Mouse (Mus musculus) E14TG2a.4 (cell line): ENCODE results near the gene Stag3.
A peak's percentile ranks its signal among the peaks of the same experiment; 100 is the strongest.

Source experiments
- H3K27me3 ChIP-seq: 2 replicates; pipeline ENCODE4 v1.6.1; 2014; ENCODE audit warnings: low read length, control low read depth; ENCODE audit not compliant: insufficient read depth
- H3K36me3 ChIP-seq: 2 replicates; pipeline ENCODE4 v1.6.1; 2014; ENCODE audit warnings: low read length, control low read depth; ENCODE audit not compliant: insufficient read depth
- H3K4me1 ChIP-seq: replicated peaks from 2 replicates; pipeline ENCODE4 v1.6.1; 2014; ENCODE audit warnings: low read depth, low read length, control low read depth
- H3K4me3 ChIP-seq: replicated peaks from 2 replicates; pipeline ENCODE4 v1.5.1; 2014; ENCODE audit warnings: mild to moderate bottlenecking, low read length
- H3K9me3 ChIP-seq: 2 replicates; pipeline ENCODE4 v1.6.1; 2014; ENCODE audit warnings: low read length, control low read depth
- CTCF ChIP-seq: conservative IDR thresholded peaks from 2 replicates; pipeline ENCODE4 v1.5.1; 2014; ENCODE audit warnings: low read length
- NANOG ChIP-seq: IDR thresholded peaks from 2 replicates; pipeline ENCODE4 v1.6.1; 2014; ENCODE audit warnings: borderline replicate concordance, low read length, mixed read lengths
- POU5F1 ChIP-seq: IDR thresholded peaks from 2 replicates; pipeline ENCODE4 v1.6.1; 2014; ENCODE audit warnings: low read length, borderline replicate concordance

Stag3 gene

DNA sequence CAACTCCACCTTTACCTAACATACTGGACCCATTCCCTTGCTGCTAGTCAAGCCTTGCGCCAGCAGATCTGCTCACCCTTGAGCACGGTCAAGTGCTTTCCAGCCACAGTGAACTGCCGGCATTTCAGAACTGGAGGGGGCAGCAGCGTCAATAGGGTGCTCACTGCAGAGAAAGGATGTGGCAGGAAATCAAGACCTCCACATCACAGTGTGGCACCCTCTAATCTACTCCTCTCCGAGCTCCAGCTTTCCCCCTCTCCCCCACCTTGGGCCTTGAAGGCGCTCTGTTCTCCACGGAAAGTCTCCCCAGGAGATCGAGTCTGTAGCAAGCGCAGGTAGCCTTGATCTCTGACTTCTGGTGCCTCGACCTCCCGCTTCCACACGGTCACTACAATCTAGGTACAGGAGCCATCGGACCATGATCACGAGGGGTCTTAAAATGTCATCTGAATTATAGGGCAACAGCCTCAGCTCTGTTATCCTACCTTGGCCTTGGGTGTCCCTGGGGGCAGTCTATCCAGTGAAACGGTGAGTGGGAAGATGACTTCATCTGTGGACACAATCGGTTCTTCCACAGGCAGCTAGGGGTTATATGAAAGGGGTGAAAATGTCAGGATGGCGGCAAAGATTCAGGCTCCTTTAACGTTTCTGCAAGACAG is 17.3 kb upstream of the Stag3 start:
- H3K9me3 ChIP-seq, result no peaks in the 10 kb centered on the region
- no peaks in the 10 kb centered on the region for H3K27me3 ChIP-seq
- peak overlapping the region; percentile 97 for H3K4me3 ChIP-seq
- peaks cover 65% of the 10 kb centered on the region for H3K36me3 ChIP-seq
- no peak for TF ChIP-seq CTCF
- no peak for TF ChIP-seq POU5F1
- no peak for TF ChIP-seq NANOG
- peaks cover 58% of the 10 kb centered on the region for H3K4me1 ChIP-seq

DNA sequence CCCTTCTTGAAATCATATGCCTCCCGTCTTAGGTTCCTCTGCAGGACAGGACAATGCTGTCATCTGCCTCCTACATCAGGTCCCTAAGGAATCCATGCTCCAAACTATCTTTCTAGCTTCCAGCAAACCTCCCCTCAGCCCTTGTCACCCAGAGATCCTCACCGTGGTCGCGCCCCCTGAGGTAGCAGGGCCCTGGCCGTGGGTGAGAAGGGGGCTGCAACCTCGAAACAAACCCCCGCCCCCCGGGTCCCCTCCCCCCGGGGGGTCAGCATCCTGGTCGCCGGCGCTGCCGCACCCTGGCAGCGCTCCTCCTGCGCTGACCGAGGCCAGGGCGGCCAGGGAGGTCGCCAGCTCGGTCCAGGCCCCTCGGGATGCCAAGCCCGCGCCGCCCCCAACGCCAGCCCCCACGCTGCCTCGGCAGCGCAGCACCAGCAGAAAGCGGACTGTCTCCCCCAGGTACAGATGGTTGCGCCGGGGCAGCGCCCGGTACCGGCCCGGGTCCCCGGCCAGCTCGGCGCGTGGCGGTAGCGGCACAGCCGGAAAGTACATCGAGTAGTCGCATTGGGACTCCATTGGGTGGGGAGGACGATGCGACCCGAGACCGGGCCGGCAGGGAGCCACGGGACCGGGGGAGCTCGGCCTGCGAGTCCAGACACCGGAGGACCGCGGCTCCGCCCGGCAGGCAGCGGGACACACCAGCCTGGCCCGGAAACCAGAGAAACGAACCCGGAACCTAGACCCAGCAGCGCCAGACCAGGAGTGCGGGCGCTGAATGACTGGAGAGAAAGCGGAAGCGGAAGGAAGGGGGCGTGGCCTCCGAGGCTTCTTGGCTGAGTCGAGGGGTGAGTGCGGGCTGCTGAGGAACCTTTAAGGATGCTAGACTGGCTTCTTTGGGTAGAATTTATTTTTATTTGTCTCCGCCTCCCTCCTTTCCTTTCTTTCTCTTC is 16.5 kb upstream of the Stag3 start, which contains the start of gene BC037034:
Gene BC037034 (minus strand): TSS at position 774 of the 947 bp plus-strand sequence.
- H3K4me1 ChIP-seq, result peaks cover 49% of the 10 kb centered on the region
- no peaks in the 10 kb centered on the region for H3K27me3 ChIP-seq
- peak within 1 kb of the TSS; percentile 97 for H3K4me3 ChIP-seq
- TF ChIP-seq POU5F1 (no peak), CTCF (no peak), NANOG (no peak)
- peaks cover 56% of the 10 kb centered on the region for H3K36me3 ChIP-seq
- no peaks in the 10 kb centered on the region for H3K9me3 ChIP-seq

DNA sequence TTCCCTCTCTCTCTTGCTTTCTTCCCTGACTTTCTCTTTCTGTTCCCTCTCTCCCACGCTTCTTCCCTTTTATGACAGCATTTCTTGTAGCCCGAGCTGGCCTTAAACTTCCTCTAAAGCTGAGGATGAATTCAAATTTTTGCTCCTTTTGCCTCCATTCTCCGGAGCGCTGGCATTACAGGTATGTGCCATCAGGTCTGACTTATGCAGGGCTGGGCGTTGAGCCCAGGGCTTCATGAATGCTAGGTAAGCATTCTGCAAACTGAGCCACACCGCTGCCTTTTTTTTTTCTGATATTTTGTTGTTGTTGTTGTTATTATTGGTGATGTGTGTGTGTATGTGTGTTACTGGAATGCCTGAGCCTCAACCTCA is 15.8 kb upstream of the Stag3 start:
- Histone ChIP-seq H3K4me1 (peaks cover 43% of the 10 kb centered on the region), H3K27me3 (0 out of 2 replicates have a peak, but pooled peaks cover 4% of the 10 kb centered on the region), H3K9me3 (no peaks in the 10 kb centered on the region), H3K36me3 (peaks cover 50% of the 10 kb centered on the region), H3K4me3 (peak overlapping the region; percentile 97)
- TF ChIP-seq NANOG, result no peak
- no peak for TF ChIP-seq POU5F1
- TF ChIP-seq CTCF, result no peak

DNA sequence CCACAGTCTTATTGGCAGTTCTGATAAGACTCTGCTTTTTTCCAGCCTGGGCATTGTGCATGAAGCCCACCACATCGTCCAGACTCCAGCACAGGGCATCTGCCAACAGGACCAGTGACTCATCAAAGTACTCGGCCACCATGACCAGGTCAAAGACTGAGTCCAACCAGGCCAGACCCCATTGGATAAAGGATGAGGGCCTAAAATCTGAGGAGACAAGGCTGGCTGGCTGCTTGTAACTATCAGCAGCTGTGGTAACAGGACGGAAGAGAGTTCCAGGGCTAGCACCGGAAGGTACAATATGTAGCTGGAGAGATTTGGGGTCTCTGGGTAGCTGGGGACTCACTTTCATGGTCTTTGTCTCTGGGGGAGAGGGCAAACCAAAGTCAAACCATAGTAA is 14.3 kb upstream of the Stag3 start:
- Histone ChIP-seq H3K4me3 (no peak overlapping the region), H3K27me3 (peaks cover 15% of the 10 kb centered on the region), H3K4me1 (peaks cover 32% of the 10 kb centered on the region), H3K36me3 (peaks cover 35% of the 10 kb centered on the region), H3K9me3 (no peaks in the 10 kb centered on the region)
- no peak for TF ChIP-seq NANOG
- TF ChIP-seq CTCF, result no peak
- no peak for TF ChIP-seq POU5F1

DNA sequence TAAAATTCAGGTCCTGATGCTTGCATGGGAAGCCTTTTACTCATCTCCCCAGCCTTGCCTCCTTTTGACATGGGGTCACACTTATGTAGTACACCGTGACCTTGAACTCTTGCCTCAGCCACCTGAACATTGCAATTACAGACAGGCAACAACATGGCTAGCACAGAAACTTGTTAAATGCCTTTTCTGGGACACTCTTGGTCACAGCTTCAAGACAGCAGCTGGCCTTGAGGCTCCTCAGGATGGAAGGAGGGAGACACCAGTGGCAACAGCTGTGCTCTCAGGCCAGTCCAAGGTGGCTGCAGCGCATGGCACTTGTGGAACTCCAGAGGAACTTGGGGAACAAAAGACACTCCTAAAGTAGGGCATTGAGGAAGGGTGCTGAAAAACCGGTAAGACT is 12.9 kb upstream of the Stag3 start:
- Histone ChIP-seq H3K27me3 (peaks cover 29% of the 10 kb centered on the region), H3K4me1 (peaks cover 27% of the 10 kb centered on the region), H3K36me3 (peaks cover 21% of the 10 kb centered on the region), H3K9me3 (no peaks in the 10 kb centered on the region), H3K4me3 (no peak overlapping the region)
- TF ChIP-seq CTCF (no peak), POU5F1 (no peak), NANOG (no peak)

DNA sequence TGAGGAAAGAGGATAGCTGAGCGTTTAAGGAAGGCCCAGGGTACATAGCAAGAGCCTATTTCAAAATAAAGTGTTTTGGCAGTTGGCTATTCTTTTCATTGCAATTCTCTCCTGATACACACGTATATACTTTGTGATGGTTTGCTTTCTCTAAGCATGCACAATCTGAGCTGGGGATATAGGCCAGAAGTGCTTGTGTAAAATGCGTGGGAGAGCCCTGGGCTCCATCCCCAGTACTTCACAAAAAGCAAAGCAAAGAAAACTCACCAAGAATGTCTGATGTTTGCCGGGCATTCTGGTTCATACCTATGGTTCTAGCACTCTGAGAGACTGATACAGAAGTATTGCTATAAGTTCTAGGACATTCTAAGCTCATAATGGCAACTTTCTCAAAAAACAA is 11.1 kb upstream of the Stag3 start:
- Histone ChIP-seq H3K36me3 (peaks cover 15% of the 10 kb centered on the region), H3K4me3 (no peak overlapping the region), H3K27me3 (peaks cover 42% of the 10 kb centered on the region), H3K9me3 (no peaks in the 10 kb centered on the region), H3K4me1 (peaks cover 29% of the 10 kb centered on the region)
- TF ChIP-seq NANOG (no peak), CTCF (no peak), POU5F1 (no peak)

DNA sequence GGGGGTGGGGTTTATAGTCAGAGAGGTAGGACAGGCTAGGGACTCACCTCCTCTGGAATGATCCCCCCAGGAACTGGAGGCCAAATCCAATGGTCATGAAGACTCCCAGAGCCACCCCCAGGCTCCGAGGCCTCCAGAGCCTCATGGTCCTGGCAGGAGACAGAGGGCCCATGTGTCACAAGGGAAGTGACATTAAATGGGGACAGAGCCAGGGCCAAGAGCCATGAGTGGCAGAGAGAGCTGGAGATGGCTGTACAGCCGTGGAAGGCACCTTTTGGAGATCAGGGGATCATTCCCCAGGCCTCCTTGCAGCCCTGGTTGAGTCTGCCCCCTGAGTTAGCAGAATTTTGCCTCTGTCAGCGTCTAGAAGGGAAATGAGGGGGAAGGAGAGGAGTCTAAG is 8.8 kb upstream of the Stag3 start:
- H3K9me3 ChIP-seq, result no peaks in the 10 kb centered on the region
- H3K4me1 ChIP-seq, result peaks cover 41% of the 10 kb centered on the region
- TF ChIP-seq NANOG, result no peak
- no peak for TF ChIP-seq POU5F1
- TF ChIP-seq CTCF, result no peak
- H3K36me3 ChIP-seq, result peaks cover 12% of the 10 kb centered on the region
- no peak overlapping the region for H3K4me3 ChIP-seq
- H3K27me3 ChIP-seq, result peaks cover 59% of the 10 kb centered on the region

DNA sequence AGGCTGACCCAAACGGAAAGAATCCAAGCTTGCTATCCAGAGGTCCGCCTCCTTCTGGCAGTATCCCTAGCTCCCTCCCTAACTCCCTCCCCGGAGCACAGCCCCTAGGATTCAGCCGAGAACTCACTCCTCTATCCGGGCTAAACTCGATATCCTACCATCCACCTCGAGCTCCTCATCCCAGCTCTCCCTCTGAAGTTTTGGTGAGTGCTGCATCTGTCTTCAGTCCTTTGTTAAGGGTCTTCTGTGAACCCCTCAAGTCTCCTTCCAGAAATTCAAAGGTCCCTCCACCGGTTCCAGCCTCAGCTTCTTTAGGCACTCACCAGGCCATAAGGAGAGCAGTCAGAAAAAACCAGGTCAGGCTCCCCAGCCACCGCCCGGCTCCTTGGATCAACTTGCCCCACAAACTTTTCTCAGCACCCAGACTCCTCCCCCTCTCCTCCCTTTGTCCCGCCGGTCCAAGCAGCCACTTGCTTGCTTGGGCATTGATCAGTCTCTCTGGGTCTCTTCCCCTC is 7.6 kb upstream of the Stag3 start, which contains the start of gene Gal3st4:
Gene Gal3st4 (minus strand): TSS at position 432 of the 515 bp plus-strand sequence.
- H3K4me3 ChIP-seq, result peak within 1 kb of the TSS; percentile 42
- H3K9me3 ChIP-seq, result no peaks in the 10 kb centered on the region
- TF ChIP-seq POU5F1 (no peak), NANOG (no peak), CTCF (no peak)
- H3K4me1 ChIP-seq, result peaks cover 46% of the 10 kb centered on the region
- H3K36me3 ChIP-seq, result peaks cover 20% of the 10 kb centered on the region
- peaks cover 69% of the 10 kb centered on the region for H3K27me3 ChIP-seq

DNA sequence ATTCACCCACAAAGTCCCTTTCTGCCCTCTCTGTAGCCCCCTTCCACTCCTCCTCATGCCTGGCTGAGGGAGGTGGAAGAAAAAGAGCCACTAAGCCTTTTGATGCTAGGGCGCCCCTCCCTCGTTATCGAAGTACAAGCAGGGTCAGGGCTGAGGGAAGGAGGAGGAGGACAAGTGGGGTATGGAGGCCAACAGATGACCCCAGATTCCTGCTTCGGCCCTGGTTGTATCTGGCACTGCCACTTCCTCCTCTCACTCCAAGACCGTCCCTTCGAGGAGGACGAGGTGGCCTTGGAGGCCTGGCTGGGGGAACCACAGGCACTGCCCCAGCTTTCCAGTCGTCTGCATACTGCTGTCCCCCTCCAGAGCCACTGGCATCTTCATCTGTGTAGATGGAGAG is 5.9 kb upstream of the Stag3 start:
- H3K9me3 ChIP-seq, result no peaks in the 10 kb centered on the region
- peaks cover 78% of the 10 kb centered on the region for H3K27me3 ChIP-seq
- peaks cover 59% of the 10 kb centered on the region for H3K4me1 ChIP-seq
- peaks cover 32% of the 10 kb centered on the region for H3K36me3 ChIP-seq
- no peak for TF ChIP-seq CTCF
- TF ChIP-seq NANOG, result no peak
- TF ChIP-seq POU5F1, result no peak
- no peak overlapping the region for H3K4me3 ChIP-seq
